Mouse (Mus musculus) megakaryocyte, adult 5-6 weeks (primary cell): ENCODE measurements around the gene Appl2. TPM values are rescaled to one million over a fixed set of nuclear protein-coding genes. Genes with fewer than 3 reads are reported as not detected.
"Not testable (repeated sequence)": the region's sequence is repeated elsewhere in the genome, so short reads cannot be mapped to it uniquely, and the experiment has no call there.

ENCODE experiments used
- ATAC-seq: 2 replicates; pipeline ENCODE4 v1.8.0; 2016; ENCODE audit warnings: mild to moderate bottlenecking, inconsistent platforms; ENCODE audit not compliant: poor library complexity, severe bottlenecking
- total RNA-seq, 2 experiments: library from RNA; stranded (forward) in 1 of 2; stranded (reverse) in 1 of 2; fragments of 153-499, 151-499 nt in 1 of 2; fragments of 221-1000, 200-1000 nt in 1 of 2; gene quantifications; 2 replicates each; pipeline versions ENCODE4 v1.2.3 to v1.2.4; 2015 to 2017

Gene Appl2
- total RNA-seq (2015) (11.7 and 13.7 TPM in 2 replicates), total RNA-seq (2017) (27.1 and 28.1 TPM in 2 replicates)

GRCm38 (mm10) chr10:83648131-83649020 lies at the start of gene Appl2:
Gene Appl2, minus strand, starts transcription at chr10:83648738.
- peak; percentile 78 for ATAC-seq

GRCm38 (mm10) chr10:83696226-83696625 lies 47.7 kb upstream of the Appl2 start:
- no peak for ATAC-seq

GRCm38 (mm10) chr10:83692175-83692895 lies 43.8 kb upstream of the Appl2 start:
- ATAC-seq = no peak

GRCm38 (mm10) chr10:83688215-83688614 lies 39.7 kb upstream of the Appl2 start:
- no peak for ATAC-seq

- ATAC-seq = no peak
These were observed 32.8 kb upstream of the Appl2 start for GRCm38 (mm10) chr10:83681334-83681733.

- no peak for ATAC-seq
These were observed 18.0 kb upstream of the Appl2 start for GRCm38 (mm10) chr10:83666556-83666955.

GRCm38 (mm10) chr10:83661925-83662324 lies 13.4 kb upstream of the Appl2 start:
- ATAC-seq = 0 out of 2 replicates have a peak, but pooled peaks have one; percentile 12

GRCm38 (mm10) chr10:83660605-83661004 lies 12.1 kb upstream of the Appl2 start:
- no peak for ATAC-seq

- no peak for ATAC-seq
These were observed 6.1 kb upstream of the Appl2 start for GRCm38 (mm10) chr10:83654591-83654990.

GRCm38 (mm10) chr10:83652205-83652866 lies 3.8 kb upstream of the Appl2 start:
- ATAC-seq = not testable (repeated sequence)

- no peak for ATAC-seq
These were observed 499 bp upstream of the Appl2 start for GRCm38 (mm10) chr10:83649037-83649436.

- peak; percentile 17; the same call in 1 of the 2 replicates for ATAC-seq
These were observed 2.1 kb downstream of the Appl2 start for GRCm38 (mm10) chr10:83646351-83646885.

- ATAC-seq = no peak
These were observed 2.9 kb downstream of the Appl2 start for GRCm38 (mm10) chr10:83645716-83645990.

GRCm38 (mm10) chr10:83644865-83645715 lies 3.4 kb downstream of the Appl2 start:
- peak; percentile 31; the same call in 1 of the 2 replicates for ATAC-seq

GRCm38 (mm10) chr10:83644167-83644566 lies 4.4 kb downstream of the Appl2 start:
- ATAC-seq = no peak

- no peak for ATAC-seq
These were observed 6.9 kb downstream of the Appl2 start for GRCm38 (mm10) chr10:83641641-83642040.

GRCm38 (mm10) chr10:83639881-83640386 lies 8.6 kb downstream of the Appl2 start:
- no peak for ATAC-seq

- peak; percentile 82 for ATAC-seq
These were observed 11.2 kb downstream of the Appl2 start for GRCm38 (mm10) chr10:83637295-83637694.

GRCm38 (mm10) chr10:83636191-83636590 lies 12.3 kb downstream of the Appl2 start:
- no peak for ATAC-seq

GRCm38 (mm10) chr10:83634461-83634860 lies 14.1 kb downstream of the Appl2 start:
- peak; percentile 78 for ATAC-seq
